In the genomic region with DNA sequence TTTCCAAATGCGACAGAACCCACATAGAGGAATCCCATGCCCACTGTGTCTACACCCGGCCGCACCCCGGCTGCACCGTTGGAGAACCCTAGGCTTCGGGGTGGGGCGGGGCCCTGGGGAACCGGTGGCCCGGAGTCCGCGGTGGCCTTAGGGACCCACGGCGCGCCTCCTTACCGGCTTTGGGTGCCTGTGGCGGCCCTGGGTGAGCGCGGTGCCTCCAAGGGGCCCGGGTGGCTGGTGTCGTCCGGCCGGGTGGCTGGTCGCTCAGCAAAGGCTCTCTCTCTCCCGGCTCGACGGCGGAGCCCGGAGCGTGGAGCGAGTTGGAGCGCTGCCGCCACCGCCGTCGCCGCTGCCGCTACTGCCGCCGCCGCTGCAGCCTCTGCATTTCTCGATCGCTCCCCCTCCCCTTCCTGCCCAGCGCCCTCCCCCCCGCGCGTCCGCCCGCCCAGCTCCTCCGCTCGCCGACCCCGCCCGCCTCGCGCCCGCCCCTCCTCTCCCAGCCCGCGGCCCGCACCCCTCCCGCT, we compare ENCODE assay signal across 7 mouse cellular contexts. TPM values are rescaled to one million over a fixed set of nuclear protein-coding genes. Genes with fewer than 3 reads are reported as not detected.
DNase-seq lines count a peak whose midpoint lies in the region; ATAC-seq lines count a peak whose summit lies in the region.

A gene (minus strand): TSS at position 387 of the 524 bp plus-strand sequence.

- peak within 1 kb of the TSS; percentile 90 for H3K4me2 ChIP-seq in intestine, embryonic 14.5 days (ENCODE audit: low read length)
- H3K4me2 ChIP-seq in limb, embryonic 11.5 days (ENCODE audit: low read depth, severe bottlenecking) = peak within 1 kb of the TSS; percentile 61
- peak within 1 kb of the TSS; percentile 76 for H3K4me2 ChIP-seq in midbrain, embryonic 12.5 days (replicated peaks)

- no peaks in the 10 kb centered on the region for H3K27me3 ChIP-seq in intestine, embryonic 14.5 days (replicated peaks; ENCODE audit: control insufficient read depth, insufficient read depth, low read length)
- H3K27me3 ChIP-seq in limb, embryonic 11.5 days (ENCODE audit: control insufficient read depth, insufficient read depth, low read length) = no peaks in the 10 kb centered on the region
- no peaks in the 10 kb centered on the region for H3K27me3 ChIP-seq in midbrain, embryonic 12.5 days

- under 1% methylated on average over 26 of the region's 60 CpGs for WGBS in intestine, embryonic 14.5 days
- under 1% methylated on average over 40 of the region's 60 CpGs for WGBS in limb, embryonic 11.5 days
- WGBS in midbrain, embryonic 12.5 days = under 1% methylated on average over 44 of the region's 60 CpGs

- no peaks in the 10 kb centered on the region for H3K36me3 ChIP-seq in intestine, embryonic 14.5 days (ENCODE audit: control insufficient read depth, insufficient read depth, low read length)
- H3K36me3 ChIP-seq in limb, embryonic 11.5 days (ENCODE audit: control insufficient read depth, insufficient read depth, low read length) = no peaks in the 10 kb centered on the region
- peaks cover 10% of the 10 kb centered on the region; the same call in 1 of the 2 replicates for H3K36me3 ChIP-seq in midbrain, embryonic 12.5 days

- H3K9me3 ChIP-seq in intestine, embryonic 14.5 days (ENCODE audit: control insufficient read depth, low read length) = no peaks in the 10 kb centered on the region
- H3K9me3 ChIP-seq in limb, embryonic 11.5 days (ENCODE audit: control insufficient read depth, low read length) = no peaks in the 10 kb centered on the region
- H3K9me3 ChIP-seq in midbrain, embryonic 12.5 days = no peaks in the 10 kb centered on the region

- intact Hi-C loops in gastrocnemius, postnatal 14 days (cut with DNase I; ENCODE audit: low total_unique reads) = loop anchor here (5.0 to 10.0 kb wide), 3 partner anchors 139 to 689 kb away; no protein-coding TSS in a partner anchor

- peak; percentile 60 for ATAC-seq in intestine, embryonic 14.5 days (replicated peaks; ENCODE audit: low FRiP score, low TSS enrichment, low read depth)
- peak; percentile 61 for ATAC-seq in limb, embryonic 11.5 days (ENCODE audit: insufficient number of reproducible peaks, low FRiP score, low TSS enrichment, low read depth)
- ATAC-seq in midbrain, embryonic 12.5 days (ENCODE audit: low FRiP score, low read depth) = peak; percentile 44

- peak within 1 kb of the TSS; percentile 89 for H3K9ac ChIP-seq in intestine, embryonic 14.5 days (ENCODE audit: low read length)
- peak within 1 kb of the TSS; percentile 95 for H3K9ac ChIP-seq in limb, embryonic 11.5 days (ENCODE audit: low read length)
- peak within 1 kb of the TSS; percentile 100 for H3K9ac ChIP-seq in midbrain, embryonic 12.5 days (replicated peaks)

- peak within 1 kb of the TSS; percentile 92 for H3K27ac ChIP-seq in intestine, embryonic 14.5 days (ENCODE audit: low read depth)
- H3K27ac ChIP-seq in limb, embryonic 11.5 days (replicated peaks; ENCODE audit: low read depth, low read length) = peak within 1 kb of the TSS; percentile 94
- peak within 1 kb of the TSS; percentile 98 for H3K27ac ChIP-seq in midbrain, embryonic 12.5 days (replicated peaks)

- DNase-seq in T-cell, adult 2 months (ENCODE audit: low spot score) = peak; percentile 41
- DNase-seq in cerebellum, postnatal 36 days = peak; percentile 13 to 21
- peak; percentile 69 for DNase-seq in gastrocnemius, postnatal 14 days
- peak; percentile 87 for DNase-seq in intestine, embryonic 14.5 days (ENCODE audit: low spot score)
- peak; percentile 89 for DNase-seq in limb, embryonic 11.5 days (ENCODE audit: low spot score)
- DNase-seq in spleen, postnatal 4 days (ENCODE audit: low spot score in 2 of 2) = peak; percentile 18 to 71

- peak within 1 kb of the TSS; percentile 86 for H3K4me3 ChIP-seq in intestine, embryonic 14.5 days (ENCODE audit: low read depth, low read length)
- H3K4me3 ChIP-seq in limb, embryonic 11.5 days (ENCODE audit: low read depth, low read length) = peak within 1 kb of the TSS; percentile 87
- peak within 1 kb of the TSS; percentile 99 for H3K4me3 ChIP-seq in midbrain, embryonic 12.5 days

- H3K4me1 ChIP-seq in intestine, embryonic 14.5 days (replicated peaks; ENCODE audit: control insufficient read depth, insufficient read depth, low read length) = 0 out of 2 replicates have a peak, but pooled peaks cover 6% of the 10 kb centered on the region
- no peaks in the 10 kb centered on the region for H3K4me1 ChIP-seq in limb, embryonic 11.5 days (ENCODE audit: control insufficient read depth, insufficient read depth, low read length)
- peaks cover 48% of the 10 kb centered on the region for H3K4me1 ChIP-seq in midbrain, embryonic 12.5 days

RNA-seq across cellular contexts. Expression of the gene that starts here (rescaled TPM):
- 1 to 10 TPM; 6.9 to 9.5 TPM for total RNA-seq in gastrocnemius, postnatal 14 days (2021)
- 21.1 and 21.7 TPM in 2 replicates for polyA plus RNA-seq in intestine, embryonic 14.5 days (2014; fragmentation: Nextera tagmentation; extraction: Ambion mirVana)
- polyA plus RNA-seq in limb, embryonic 11.5 days (2014; fragmentation: Nextera tagmentation; extraction: Ambion mirVana) = 81.8 and 85.1 TPM in 2 replicates
- polyA plus RNA-seq in midbrain, embryonic 12.5 days (2016; fragmentation: Nextera tagmentation; extraction: Ambion mirVana) = 256 and 292 TPM in 2 replicates

Comparison
In these comparisons a context has a peak if more than half of its experiments do, and no peak if none do; other contexts are left out.
1. Peak in every context shown above with its lines: DNase-seq, ATAC-seq, H3K4me3 ChIP-seq and H3K27ac ChIP-seq.
2. DNase-seq: peak in every context shown above with its lines; median percentile 89 in limb, embryonic 11.5 days; 87 in intestine, embryonic 14.5 days; 69 in gastrocnemius, postnatal 14 days; 44 in spleen, postnatal 4 days; 41 in T-cell, adult 2 months; 17 in cerebellum, postnatal 36 days.